Mouse (Mus musculus) olfactory bulb, adult 2 months (tissue): ENCODE results near the gene Cep57l1. TPM values are rescaled to one million over a fixed set of nuclear protein-coding genes. Genes with fewer than 3 reads are reported as not detected.
A peak's percentile ranks its signal among the peaks of the same experiment; 100 is the strongest.

ENCODE experiments used
- H3K27ac ChIP-seq: fragments of 200-500 bp; 2 replicates; pipeline ENCODE4 v1.5.1; 2012; ENCODE audit warnings: low read depth, low read length; ENCODE audit not compliant: insufficient read depth
- H3K4me1 ChIP-seq: fragments of 200-500 bp; 2 replicates; pipeline ENCODE4 v1.6.1; 2012; ENCODE audit warnings: low read length; ENCODE audit not compliant: control insufficient read depth, insufficient read depth
- H3K4me3 ChIP-seq: fragments of 200-500 bp; 2 replicates; pipeline ENCODE4 v1.5.1; 2012; ENCODE audit warnings: mild to moderate bottlenecking, low read depth, low read length, moderate library complexity; ENCODE audit not compliant: insufficient read depth
- CTCF ChIP-seq: fragments of 200-500 bp; IDR thresholded peaks from 2 replicates; pipeline ENCODE4 v1.5.1; 2012; ENCODE audit warnings: low read depth, mild to moderate bottlenecking, low read length, moderate library complexity; ENCODE audit not compliant: insufficient read depth
- POLR2A ChIP-seq: fragments of 200-500 bp; IDR thresholded peaks from 2 replicates; pipeline ENCODE4 v1.6.1; 2012; ENCODE audit warnings: mild to moderate bottlenecking, low read depth, low read length, moderate library complexity; ENCODE audit not compliant: insufficient read depth
- WGBS: fragments of 180-500 bp; shearing (Covaris S2); methylation state at CpG from one replicate; pipeline ENCODE4 v1.1.7; 2018; 5-methylcytosine and 5-hydroxymethylcytosine counted together
- polyA plus RNA-seq: library from polyadenylated mRNA; stranded (reverse); fragments of >200 nt; gene quantifications from 2 replicates; pipeline ENCODE4 v1.2.4, GENCODE M21; 2012; ENCODE audit warnings: low replicate concordance; ENCODE audit not compliant: missing spikeins, insufficient read depth, insufficient read length

The Cep57l1 gene
- polyA plus RNA-seq, 1 experiment = not detected

GRCm38 (mm10) chr10:41809080-41809770, 446 bp downstream of the Cep57l1 start:
- TF ChIP-seq CTCF (no peak), POLR2A (peak; percentile 10; the same call in 1 of the 2 replicates)
- Histone ChIP-seq H3K4me3 (peak overlapping the region; percentile 71), H3K27ac (peak overlapping the region; percentile 96), H3K4me1 (peaks cover 2% of the 10 kb centered on the region; the same call in 1 of the 2 replicates)
- WGBS = 3% methylated on average over 25 of the region's 25 CpGs

GRCm38 (mm10) chr10:41805729-41806355, 3.8 kb downstream of the Cep57l1 start:
- 92% methylated on average over 2 of the region's 2 CpGs for WGBS
- no peak for TF ChIP-seq POLR2A
- no peak for TF ChIP-seq CTCF
- Histone ChIP-seq H3K27ac (no peak overlapping the region), H3K4me1 (no peaks in the 10 kb centered on the region), H3K4me3 (no peak overlapping the region)

DNA sequence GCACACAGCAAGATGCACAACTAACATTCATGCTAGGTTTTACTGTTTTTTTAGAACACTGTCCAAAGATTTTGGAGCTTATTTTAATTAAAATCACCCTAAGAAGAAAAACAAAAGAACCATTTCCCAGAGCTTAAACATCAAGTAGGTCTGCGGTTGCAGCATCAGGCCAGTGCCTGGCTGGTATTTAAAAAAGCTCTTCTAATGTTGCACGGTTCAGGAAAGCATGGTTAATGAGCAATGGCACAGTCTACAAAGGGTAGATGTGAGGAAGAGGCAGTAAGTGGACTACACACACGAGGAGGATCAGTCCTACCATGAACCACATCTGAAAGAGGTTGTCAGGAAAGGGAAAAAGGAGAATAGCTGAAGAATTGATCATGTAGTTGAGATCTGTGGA, 5.0 kb downstream of the Cep57l1 start:
- Histone ChIP-seq H3K4me3 (no peak overlapping the region), H3K27ac (no peak overlapping the region), H3K4me1 (no peaks in the 10 kb centered on the region)
- TF ChIP-seq CTCF (no peak), POLR2A (no peak)
- WGBS = 78% methylated on average over 3 of the region's 3 CpGs

DNA sequence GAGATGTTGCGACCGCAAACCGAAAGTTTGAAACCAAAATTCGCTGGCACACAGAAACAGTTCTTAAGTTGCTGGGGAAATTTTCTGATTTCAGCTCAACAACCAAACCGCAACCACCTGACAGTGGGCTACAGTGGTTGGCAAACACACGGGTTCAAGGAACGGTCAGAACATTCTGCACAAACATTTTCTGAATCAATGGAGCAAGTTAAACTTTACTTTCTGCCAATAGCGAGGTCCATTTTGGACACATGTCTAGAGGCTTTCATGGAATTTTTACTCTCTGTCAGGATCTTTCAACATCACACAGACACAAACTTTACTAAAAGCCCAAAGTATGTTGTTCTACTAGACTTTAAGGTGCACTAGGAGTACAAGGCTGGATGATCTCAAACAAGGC, 6.2 kb downstream of the Cep57l1 start:
- H3K4me1 ChIP-seq = no peaks in the 10 kb centered on the region
- WGBS = 98% methylated on average over 8 of the region's 8 CpGs
- H3K27ac ChIP-seq = no peak overlapping the region
- no peak overlapping the region for H3K4me3 ChIP-seq
- TF ChIP-seq CTCF (no peak), POLR2A (no peak)

DNA sequence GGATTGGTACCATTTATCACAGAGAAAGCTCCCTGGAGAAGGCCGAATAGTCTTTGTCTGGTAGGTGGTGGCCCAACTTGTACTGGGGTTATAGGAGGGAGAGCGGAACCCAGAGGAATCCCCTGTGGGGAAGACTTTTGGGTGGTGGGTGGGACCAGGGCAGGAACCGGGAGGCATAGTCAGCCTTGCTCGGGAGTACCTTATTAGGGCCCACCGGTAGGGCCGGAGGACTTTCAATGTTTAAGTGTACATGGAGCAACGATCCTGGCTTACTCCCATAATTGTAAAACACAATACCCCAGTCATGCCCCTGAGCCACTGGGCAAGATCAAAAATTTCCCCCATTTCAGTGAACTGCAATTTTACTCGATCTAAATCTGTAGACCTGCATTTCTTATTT, 12.4 kb downstream of the Cep57l1 start:
- WGBS = 99% methylated on average over 8 of the region's 8 CpGs
- no peak overlapping the region for H3K27ac ChIP-seq
- H3K4me3 ChIP-seq = no peak overlapping the region
- no peaks in the 10 kb centered on the region for H3K4me1 ChIP-seq
- no peak for TF ChIP-seq CTCF

DNA sequence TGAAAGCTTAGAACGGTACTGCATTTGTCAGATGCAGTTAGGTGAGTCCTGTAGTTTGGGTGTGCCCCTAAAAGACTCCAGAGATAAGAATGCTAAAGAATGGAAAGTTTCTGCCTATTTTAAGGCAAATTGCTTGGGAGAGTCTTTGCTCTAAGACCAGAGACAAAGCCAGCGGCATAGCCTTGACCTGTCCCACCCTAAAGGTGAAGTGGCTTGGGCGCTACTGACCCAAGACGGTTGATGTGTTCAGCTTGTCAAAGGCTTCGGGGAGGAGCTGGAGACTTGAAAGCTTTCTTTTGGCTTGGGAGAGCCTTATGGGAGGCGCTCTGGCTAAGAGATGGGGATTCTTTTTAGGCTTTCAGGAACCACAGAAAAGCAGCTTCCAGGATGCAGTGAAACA, 17.3 kb downstream of the Cep57l1 start:
- no peaks in the 10 kb centered on the region for H3K4me1 ChIP-seq
- no peak overlapping the region for H3K27ac ChIP-seq
- no peak for TF ChIP-seq POLR2A
- no peak for TF ChIP-seq CTCF
- WGBS = 97% methylated on average over 6 of the region's 6 CpGs
- H3K4me3 ChIP-seq = no peak overlapping the region

- WGBS = 95% methylated on average over 6 of the region's 6 CpGs
- no peak for TF ChIP-seq POLR2A
- no peak for TF ChIP-seq CTCF
These were observed 42.4 kb downstream of the Cep57l1 start for GRCm38 (mm10) chr10:41767254-41767653.

GRCm38 (mm10) chr10:41766280-41766679, 43.4 kb downstream of the Cep57l1 start:
- Histone ChIP-seq H3K4me1 (no peaks in the 10 kb centered on the region), H3K4me3 (no peak overlapping the region), H3K27ac (no peak overlapping the region)
- TF ChIP-seq POLR2A (no peak), CTCF (no peak)
- WGBS = 64% methylated on average over 4 of the region's 4 CpGs

More at GRCm38 (mm10) chr10:41767254-41767653, 42.4 kb downstream of the Cep57l1 start:
- Histone ChIP-seq H3K4me3 (no peak overlapping the region), H3K4me1 (no peaks in the 10 kb centered on the region), H3K27ac (no peak overlapping the region)

DNA sequence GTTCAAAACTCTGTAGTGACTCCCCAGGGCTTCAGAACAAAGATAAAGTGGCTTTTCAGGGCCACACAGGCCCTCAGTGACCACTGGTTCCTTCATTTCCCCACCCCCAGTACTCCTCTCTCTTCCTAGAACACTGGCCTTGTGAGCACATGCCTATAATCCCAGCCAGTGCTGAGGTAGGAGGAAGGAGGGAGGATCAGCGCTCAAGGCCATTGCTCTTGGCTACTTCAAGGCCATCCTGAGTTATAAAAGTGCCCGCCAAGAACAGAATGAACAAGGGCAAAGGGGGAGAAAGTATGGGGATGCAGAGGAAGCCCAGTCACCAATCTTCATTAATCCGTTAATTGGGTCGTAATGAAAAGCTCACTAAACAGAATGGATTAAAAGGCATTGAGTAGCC, 44.1 kb downstream of the Cep57l1 start:
- no peak for TF ChIP-seq POLR2A
- TF ChIP-seq CTCF = no peak
- no peaks in the 10 kb centered on the region for H3K4me1 ChIP-seq
- WGBS = 91% methylated on average over 4 of the region's 4 CpGs
- H3K27ac ChIP-seq = no peak overlapping the region
- H3K4me3 ChIP-seq = no peak overlapping the region
